Mouse (Mus musculus) kidney, adult 2 months (tissue): ENCODE results near the gene Lcp1.

ENCODE experiments used
- CTCF ChIP-seq: fragments of 200-500 bp; conservative IDR thresholded peaks from 2 replicates; pipeline ENCODE4 v1.5.1; 2011; ENCODE audit warnings: low read depth, mild to moderate bottlenecking, control low read depth, low read length, moderate library complexity, mixed read lengths; ENCODE audit not compliant: insufficient read depth, insufficient read length
- POLR2A ChIP-seq: fragments of 200-500 bp; IDR thresholded peaks from one replicate; pipeline ENCODE4 v1.6.1; 2011; ENCODE audit warnings: low read depth, low read length, control low read depth

DNA sequence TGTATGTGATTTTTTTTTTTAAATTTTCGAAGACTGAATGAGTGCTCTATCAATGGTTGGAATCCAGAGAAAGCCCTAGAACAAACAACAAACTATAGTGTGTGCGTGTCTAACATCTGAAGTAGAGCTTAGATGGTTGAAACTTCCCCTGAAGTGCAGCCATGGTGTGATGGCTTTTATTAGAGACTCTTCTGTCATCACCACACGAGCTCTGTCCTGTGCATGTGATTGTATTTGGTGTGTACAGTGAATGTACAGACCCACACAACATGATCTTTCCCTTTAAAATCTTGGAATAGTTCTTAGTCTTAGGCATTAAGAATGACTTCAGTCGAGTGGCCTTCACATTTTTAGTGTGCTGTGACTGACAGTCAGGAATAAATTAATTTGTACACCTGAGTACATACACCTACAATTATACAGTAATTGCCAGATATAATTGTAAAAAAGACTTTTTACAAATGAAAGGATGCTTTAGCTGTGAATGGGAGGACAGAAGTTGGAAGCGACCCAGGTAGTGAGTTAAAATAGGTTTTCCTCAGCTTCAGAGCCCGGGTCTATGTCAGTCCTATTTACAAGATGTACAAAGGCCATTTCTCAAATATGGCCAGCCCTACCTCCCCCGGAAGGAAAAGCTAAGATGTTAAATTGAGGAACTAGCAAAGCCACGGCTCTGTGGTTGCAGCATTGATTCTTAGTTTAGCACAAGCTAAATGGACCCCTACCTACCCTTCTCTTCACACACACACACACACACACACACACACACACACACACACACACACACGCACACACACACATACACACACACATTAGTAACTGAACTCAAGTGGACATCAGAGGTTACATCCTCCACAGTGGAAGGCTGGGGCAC is 50.4 kb downstream of the Lcp1 start:
- TF ChIP-seq CTCF (no peak), POLR2A (no peak)
